Mouse (Mus musculus) cerebellum, postnatal 25 days (tissue): Measurements from ENCODE around the gene Idi1.
"Not testable (repeated sequence)": the region's sequence is repeated elsewhere in the genome, so short reads cannot be mapped to it uniquely, and the experiment has no call there.

Source experiments
- DNase-seq, 2 experiments: peaks; one replicate each; pipeline ENCODE4 v3.0.0; 2021; ENCODE audit warnings: mixed read lengths in 2 of 2

Idi1 gene

GRCm38 (mm10) chr13:8885445-8886184 lies at the start of gene Idi1:
Gene Idi1, plus strand, starts transcription at chr13:8885501.
- DNase-seq, result peak; percentile 98 to 99

- DNase-seq, result no peak
These were observed 46.9 kb upstream of the Idi1 start for GRCm38 (mm10) chr13:8838394-8838793.

GRCm38 (mm10) chr13:8839111-8839510 lies 46.2 kb upstream of the Idi1 start:
- no peak for DNase-seq

- DNase-seq, result no peak
These were observed 45.4 kb upstream of the Idi1 start for GRCm38 (mm10) chr13:8839937-8840336.

GRCm38 (mm10) chr13:8840941-8841340 lies 44.4 kb upstream of the Idi1 start:
- DNase-seq, result no peak

- DNase-seq, result not testable (repeated sequence)
These were observed 43.5 kb upstream of the Idi1 start for GRCm38 (mm10) chr13:8841846-8842245.

- DNase-seq, result no peak
These were observed 43.0 kb upstream of the Idi1 start for GRCm38 (mm10) chr13:8842273-8842672.

- no peak for DNase-seq
These were observed 37.6 kb upstream of the Idi1 start for GRCm38 (mm10) chr13:8847702-8848101.

GRCm38 (mm10) chr13:8849311-8849710 lies 36.0 kb upstream of the Idi1 start:
- no peak for DNase-seq

GRCm38 (mm10) chr13:8853424-8853823 lies 31.9 kb upstream of the Idi1 start:
- no peak for DNase-seq

- DNase-seq, result no peak
These were observed 30.5 kb upstream of the Idi1 start for GRCm38 (mm10) chr13:8854769-8855168.

GRCm38 (mm10) chr13:8858453-8858852 lies 26.8 kb upstream of the Idi1 start:
- DNase-seq, result no peak

- no peak for DNase-seq
These were observed 24.4 kb upstream of the Idi1 start for GRCm38 (mm10) chr13:8860861-8861260.

- DNase-seq, result no peak
These were observed 20.3 kb upstream of the Idi1 start for GRCm38 (mm10) chr13:8864990-8865389.

GRCm38 (mm10) chr13:8866612-8867011 lies 18.7 kb upstream of the Idi1 start:
- no peak for DNase-seq

GRCm38 (mm10) chr13:8869578-8870157 lies 15.6 kb upstream of the Idi1 start:
- no peak for DNase-seq

- DNase-seq, result no peak
These were observed 15.2 kb upstream of the Idi1 start for GRCm38 (mm10) chr13:8870160-8870509.

GRCm38 (mm10) chr13:8870510-8871313 lies 14.6 kb upstream of the Idi1 start:
- DNase-seq, result peak; percentile 92 to 93

- peak; percentile 72 to 75 for DNase-seq
These were observed 13.9 kb upstream of the Idi1 start, which contains the start of gene Wdr37 for GRCm38 (mm10) chr13:8871314-8871962. Gene Wdr37, minus strand, starts transcription at chr13:8871909.

GRCm38 (mm10) chr13:8873776-8874175 lies 11.5 kb upstream of the Idi1 start:
- DNase-seq, result no peak

- DNase-seq, result no peak
These were observed 3.7 kb upstream of the Idi1 start for GRCm38 (mm10) chr13:8881611-8882010.

GRCm38 (mm10) chr13:8883870-8884269 lies 1.4 kb upstream of the Idi1 start:
- not testable (repeated sequence) for DNase-seq

- DNase-seq, result no peak
These were observed 872 bp downstream of the Idi1 start for GRCm38 (mm10) chr13:8886185-8886560.
